ENCODE assay signal across 28 mouse cellular contexts in the genomic region with DNA sequence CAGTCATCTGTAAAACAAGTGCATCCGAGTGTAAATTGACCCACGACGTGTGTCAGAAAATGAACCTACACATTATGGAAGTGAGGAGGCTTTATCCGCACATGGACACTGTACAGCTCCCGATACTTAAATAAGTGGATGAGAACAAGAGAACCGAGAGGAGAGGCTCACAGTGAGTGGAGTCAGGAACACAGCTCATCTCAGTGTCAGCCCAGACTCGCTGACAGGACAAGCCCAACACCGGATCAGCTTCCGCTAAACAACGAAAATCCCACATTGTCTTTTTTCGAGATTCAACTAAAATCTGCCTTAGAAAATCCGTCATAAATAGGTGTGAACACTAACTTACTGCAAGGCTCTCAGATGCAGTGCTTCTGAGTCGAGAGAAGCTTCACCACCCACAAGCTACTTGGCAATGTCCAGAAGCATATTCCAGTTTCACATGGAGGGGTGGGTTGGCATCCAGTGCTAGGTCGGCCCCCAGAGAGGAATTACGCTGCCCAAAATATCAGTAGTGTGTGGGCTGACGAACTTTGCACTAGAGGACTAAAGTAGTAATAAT. TPM values are rescaled to one million over a fixed set of nuclear protein-coding genes. Genes with fewer than 3 reads are reported as not detected.
A peak's percentile ranks its signal among the peaks of the same experiment; 100 is the strongest.
DNase-seq lines count a peak whose midpoint lies in the region; ATAC-seq and TF ChIP-seq lines count a peak whose summit lies in the region.
"Had no signal": no experiment of that assay in that cellular context is flagged by ENCODE, and none has a peak within 500 bp of the region (broad histone marks: within the 10 kb centered on the region; RNA-seq: fewer than 3 reads in every experiment).

No protein-coding gene starts in this region.

- intact Hi-C loops in gastrocnemius, adult 2 months (cut with DNase I) = no loop called here
- intact Hi-C loops in heart, postnatal 14 days (cut with DNase I) = no loop called here

- H3K4me3 ChIP-seq in gastrocnemius, adult 2 months = peak overlapping the region; percentile 45
- H3K4me3 ChIP-seq in heart, embryonic 13.5 days = no peak overlapping the region
- no peak overlapping the region for H3K4me3 ChIP-seq in heart, postnatal 0 days (ENCODE audit: low read depth, low read length)
- H3K4me3 ChIP-seq in layer of hippocampus, adult 2 months = no peak overlapping the region
- H3K4me3 ChIP-seq: embryonic facial prominence, embryonic 13.5 days; forebrain, embryonic 10.5 days; forebrain, embryonic 13.5 days had no signal

- TF ChIP-seq CTCF in gastrocnemius, adult 2 months (IDR thresholded peaks at IDR 0.05) = no peak
- no peak for TF ChIP-seq CTCF in heart, postnatal 0 days (IDR thresholded peaks at IDR 0.05; ENCODE audit: low read depth)
- no peak for TF ChIP-seq CTCF in layer of hippocampus, adult 2 months (conservative IDR thresholded peaks at IDR 0.05)

- no peak for TF ChIP-seq EP300 in heart, postnatal 0 days (IDR thresholded peaks at IDR 0.05; ENCODE audit: low read depth)

- H3K27ac ChIP-seq in gastrocnemius, adult 2 months = peak overlapping the region; percentile 20; the same call in 1 of the 2 replicates
- H3K27ac ChIP-seq in heart, embryonic 13.5 days (replicated peaks) = no peak overlapping the region
- no peak overlapping the region for H3K27ac ChIP-seq in heart, postnatal 0 days (ENCODE audit: low read depth)
- no peak overlapping the region for H3K27ac ChIP-seq in layer of hippocampus, adult 2 months
- H3K27ac ChIP-seq: embryonic facial prominence, embryonic 13.5 days; forebrain, embryonic 10.5 days; forebrain, embryonic 13.5 days; hindbrain, embryonic 14.5 days; hindbrain, postnatal 0 days had no signal

- 0 out of 2 replicates have a peak overlapping the region, but pooled peaks have one; percentile 17 for H3K9ac ChIP-seq in heart, embryonic 13.5 days
- no peak overlapping the region; the same call in 1 of the 2 replicates for H3K9ac ChIP-seq in heart, postnatal 0 days (replicated peaks; ENCODE audit: low read depth, low read length)
- H3K9ac ChIP-seq: embryonic facial prominence, embryonic 13.5 days; forebrain, embryonic 13.5 days; hindbrain, embryonic 14.5 days had no signal

- H3K9me3 ChIP-seq in heart, embryonic 13.5 days = no peaks in the 10 kb centered on the region
- H3K9me3 ChIP-seq in heart, postnatal 0 days (replicated peaks; ENCODE audit: control insufficient read depth, low read length) = no peaks in the 10 kb centered on the region
- H3K9me3 ChIP-seq: embryonic facial prominence, embryonic 13.5 days; forebrain, embryonic 10.5 days; forebrain, embryonic 13.5 days had no signal

- no peaks in the 10 kb centered on the region for H3K27me3 ChIP-seq in heart, embryonic 13.5 days (replicated peaks)
- H3K27me3 ChIP-seq in heart, postnatal 0 days (ENCODE audit: control insufficient read depth, insufficient read depth, low read length) = no peaks in the 10 kb centered on the region
- H3K27me3 ChIP-seq: embryonic facial prominence, embryonic 13.5 days; forebrain, embryonic 13.5 days had no signal

- H3K4me2 ChIP-seq in heart, embryonic 13.5 days = peak overlapping the region; percentile 31
- H3K4me2 ChIP-seq in heart, postnatal 0 days (ENCODE audit: low read depth, low read length) = peak overlapping the region; percentile 34
- H3K4me2 ChIP-seq: embryonic facial prominence, embryonic 13.5 days; forebrain, embryonic 13.5 days; heart, embryonic 11.5 days; hindbrain, embryonic 14.5 days had no signal

- DNase-seq in gastrocnemius, adult 2 months = no peak
- DNase-seq in gastrocnemius, postnatal 25 days = no peak
- no peak for DNase-seq in heart, postnatal 4 days
- peak; percentile 18 for DNase-seq in heart, postnatal 0 days (ENCODE audit: low spot score)
- DNase-seq in heart, postnatal 14 days = no peak
- DNase-seq in retina, postnatal 1 day = peak; percentile 24
- no peak for DNase-seq in layer of hippocampus, adult 2 months (ENCODE audit: low spot score in 2 of 2)
- DNase-seq: adrenal gland, adult 2 months; adrenal gland, postnatal 14 days; cerebellum, adult 11 months; cerebellum, adult 2 months; cerebellum, adult 9-11 months; cerebellum, postnatal 25 days; gastrocnemius, postnatal 10 days; kidney, adult 18-20 months; kidney, adult 9 months had no signal

- H3K4me1 ChIP-seq in heart, embryonic 13.5 days = peaks cover 5% of the 10 kb centered on the region; the same call in 1 of the 2 replicates
- H3K4me1 ChIP-seq in heart, postnatal 0 days (ENCODE audit: control insufficient read depth, insufficient read depth) = no peaks in the 10 kb centered on the region
- H3K4me1 ChIP-seq: embryonic facial prominence, embryonic 13.5 days; forebrain, embryonic 13.5 days had no signal

- ATAC-seq in heart, embryonic 13.5 days (ENCODE audit: extremely low read depth, insufficient number of reproducible peaks, low FRiP score, low TSS enrichment) = no peak
- no peak; the same call in 1 of the 2 replicates for ATAC-seq in heart, postnatal 0 days (ENCODE audit: insufficient read depth, low read depth)
- ATAC-seq: CD4-positive, CD25-positive, alpha-beta regulatory T cell, adult 4 months; forebrain, embryonic 13.5 days; forebrain, embryonic 16.5 days; hindbrain, postnatal 0 days; inflammation-experienced regulatory T-cells, adult 6 months; intestine, embryonic 16.5 days had no signal

- no peaks in the 10 kb centered on the region for H3K36me3 ChIP-seq in heart, embryonic 13.5 days
- no peaks in the 10 kb centered on the region for H3K36me3 ChIP-seq in heart, postnatal 0 days (replicated peaks; ENCODE audit: control insufficient read depth, insufficient read depth, low read length)
- H3K36me3 ChIP-seq: embryonic facial prominence, embryonic 13.5 days; forebrain, embryonic 10.5 days had no signal

- 51% methylated on average over 16 of the region's 16 CpGs for WGBS in heart, embryonic 13.5 days
- WGBS in heart, postnatal 0 days = 34% methylated on average over 16 of the region's 16 CpGs

RNA-seq across cellular contexts. Expression of a gene that starts 22.1 kb away (rescaled TPM):
- total RNA-seq in gastrocnemius, adult 2 months (2021) = 100 to 1,000 TPM in 1 of 2 experiments, 10 to 100 TPM in 1; 93.6 to 119 TPM
- 10 to 100 TPM; 61.3 to 87.3 TPM for total RNA-seq in gastrocnemius, postnatal 25 days (2021)
- 24.5 and 27.3 TPM in 2 replicates for polyA plus RNA-seq in heart, embryonic 13.5 days (2015; fragmentation: Nextera tagmentation; extraction: Ambion mirVana)
- total RNA-seq in heart, postnatal 4 days (2021) = 100 to 1,000 TPM; 101 to 114 TPM
- total RNA-seq in heart, postnatal 0 days (2014; rRNA removed; ENCODE audit: low replicate concordance) = 27.4 and 52.3 TPM in 2 replicates
- polyA plus RNA-seq in heart, postnatal 0 days (2015; fragmentation: Nextera tagmentation; extraction: Ambion mirVana) = 31.6 and 39.0 TPM in 2 replicates
- total RNA-seq in heart, postnatal 14 days (2021) = 100 to 1,000 TPM; 117 to 120 TPM
- 10 to 100 TPM; 11.7 to 13.9 TPM for total RNA-seq in layer of hippocampus, adult 2 months (2021)
- total RNA-seq: MEL had no signal

Comparison
In these comparisons a context has a peak if more than half of its experiments do, and no peak if none do; other contexts are left out.
1. DNase-seq: peak in heart, postnatal 0 days (single experiment) and retina, postnatal 1 day (single experiment); none in gastrocnemius, adult 2 months (single experiment), gastrocnemius, postnatal 25 days (single experiment), heart, postnatal 4 days (single experiment), heart, postnatal 14 days (0 of 2) and layer of hippocampus, adult 2 months (0 of 2).